Mouse (Mus musculus) testis, adult 2 months (tissue): Measurements from ENCODE around the gene 9430097D07Rik.

Experiments used
- CTCF ChIP-seq: fragments of 200-500 bp; IDR thresholded peaks from 2 replicates; pipeline ENCODE4 v1.5.1; 2012; ENCODE audit warnings: low read depth, mild to moderate bottlenecking, inconsistent platforms, low read length, moderate library complexity; ENCODE audit not compliant: control insufficient read depth, insufficient read depth, insufficient replicate concordance
- POLR2A ChIP-seq: fragments of 200-500 bp; IDR thresholded peaks from 2 replicates; pipeline ENCODE4 v1.6.1; 2012; ENCODE audit warnings: low read depth, mild to moderate bottlenecking, inconsistent platforms, low read length, moderate library complexity; ENCODE audit not compliant: control insufficient read depth

GRCm38 (mm10) chr2:32568941-32569340, 6.5 kb downstream of the 9430097D07Rik start:
- TF ChIP-seq CTCF, result no peak
- TF ChIP-seq POLR2A, result no peak
